Mouse (Mus musculus) embryo, embryonic 10.5 days (tissue): ENCODE results near the gene Midn.

Source experiments
- DNase-seq: peaks from one replicate; pipeline ENCODE4 v3.0.0-alpha.2; 2015; ENCODE audit warnings: low spot score

The Midn gene

GRCm38 (mm10) chr10:80196167-80196566 is 48.1 kb downstream of the Midn start:
- no peak for DNase-seq

DNA sequence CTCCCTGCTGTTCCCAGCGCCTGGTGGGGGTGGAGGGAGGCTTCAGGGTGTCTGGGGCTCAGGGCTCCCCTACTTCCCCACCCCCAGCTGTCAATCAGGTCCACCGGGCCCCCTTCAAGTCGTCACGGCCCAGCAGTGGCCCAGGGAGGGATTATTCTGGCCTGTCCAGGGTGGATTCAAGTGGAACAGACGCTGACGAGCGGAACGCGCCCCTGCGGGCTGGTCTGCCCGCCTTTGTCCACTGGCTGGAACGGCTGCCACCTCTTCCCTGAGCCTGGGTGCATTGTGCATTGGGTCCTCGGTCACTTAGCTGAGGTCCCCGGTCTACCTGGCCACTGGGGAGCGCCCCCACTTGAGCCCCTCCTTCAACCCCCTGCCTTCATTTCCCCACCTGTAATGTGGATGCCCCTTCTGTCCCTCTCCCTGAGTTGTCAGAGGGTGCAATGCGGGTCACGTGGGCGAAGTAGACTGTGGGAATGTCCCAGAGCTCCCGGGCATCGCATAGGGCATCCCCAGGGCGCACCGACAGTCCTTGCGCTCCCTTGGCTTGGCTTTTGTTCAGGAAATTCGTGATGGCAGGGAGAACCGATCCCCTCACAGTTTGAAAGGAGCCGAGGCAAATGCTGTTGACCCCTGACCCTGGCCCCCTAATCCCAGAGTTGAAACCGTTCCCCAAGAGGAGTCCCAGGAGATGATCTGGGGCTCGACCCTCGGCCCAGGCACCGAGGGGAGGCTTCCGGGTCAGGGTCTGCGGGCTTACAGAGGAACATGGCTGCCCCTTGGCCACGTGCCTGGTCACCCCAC is 48.9 kb downstream of the Midn start:
- no peak for DNase-seq

DNA sequence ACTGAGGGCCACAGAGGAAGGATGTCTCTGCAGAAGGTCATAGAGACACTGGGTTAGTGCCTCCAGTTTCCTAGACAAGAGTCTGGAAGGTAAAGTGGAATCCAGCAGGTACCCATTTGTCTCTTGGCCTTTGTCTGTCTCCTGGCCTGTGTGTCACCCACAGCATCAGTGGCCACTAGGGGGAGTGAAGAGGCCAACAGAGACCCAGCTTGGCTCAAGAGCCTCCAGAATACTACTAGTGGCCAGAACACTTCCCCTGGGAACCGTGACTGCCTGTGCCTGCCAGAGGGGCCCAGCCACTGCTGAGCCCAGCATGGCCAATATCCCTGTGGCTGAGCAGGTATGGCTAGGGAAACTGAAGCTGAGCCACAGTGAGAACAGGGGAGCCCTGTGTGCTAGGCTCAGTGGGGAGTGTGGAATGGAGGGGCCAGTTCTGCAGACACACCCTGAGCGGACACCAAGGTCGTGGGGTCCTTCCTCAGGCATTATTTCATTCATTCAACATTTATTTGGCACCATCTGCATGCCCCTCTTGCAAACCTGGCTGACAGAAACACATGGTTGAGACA is 51.5 kb downstream of the Midn start:
- peak; percentile 95 for DNase-seq

DNA sequence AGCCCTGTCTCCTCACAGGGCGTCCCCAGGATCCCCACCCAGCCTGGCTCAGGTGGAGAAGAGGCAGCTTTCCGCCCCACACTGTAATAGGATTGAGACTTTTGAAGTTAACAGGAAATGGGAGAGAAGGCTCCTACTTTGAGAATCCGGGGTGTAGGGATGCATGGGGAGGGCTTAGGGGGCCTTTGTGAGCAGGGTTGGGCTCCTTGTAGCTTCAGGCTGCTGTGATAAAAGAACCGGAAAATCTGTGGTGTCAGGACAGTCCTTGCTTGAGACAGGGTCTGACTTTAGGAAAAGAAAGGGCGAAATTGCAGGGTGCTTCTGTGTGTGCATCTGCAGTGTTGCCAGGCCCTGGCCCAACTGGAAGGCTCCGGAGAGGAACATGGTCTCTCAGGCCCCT is 52.4 kb downstream of the Midn start:
- DNase-seq, result no peak

- no peak for DNase-seq
These were observed 56.0 kb downstream of the Midn start for GRCm38 (mm10) chr10:80204055-80204454.

DNA sequence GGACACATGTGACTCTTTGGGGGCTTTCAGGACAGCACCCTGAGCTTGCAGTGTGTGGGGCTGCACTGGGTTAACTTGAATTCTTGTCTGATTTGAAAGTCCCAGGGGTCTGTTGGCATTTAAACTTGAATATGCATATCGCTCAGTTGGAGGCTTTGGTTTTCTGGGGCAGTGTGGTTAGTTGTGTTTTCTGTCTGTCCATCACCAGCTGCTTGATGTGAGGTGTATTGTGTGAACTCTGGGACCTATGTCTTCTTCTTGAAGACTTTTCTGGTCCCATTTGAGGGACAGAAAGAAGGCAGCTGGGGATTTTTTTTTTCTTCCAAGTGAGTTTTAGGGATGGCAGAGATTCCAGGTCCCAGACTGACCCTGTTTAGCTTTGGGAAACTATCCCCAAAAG is 59.1 kb downstream of the Midn start:
- no peak for DNase-seq

DNA sequence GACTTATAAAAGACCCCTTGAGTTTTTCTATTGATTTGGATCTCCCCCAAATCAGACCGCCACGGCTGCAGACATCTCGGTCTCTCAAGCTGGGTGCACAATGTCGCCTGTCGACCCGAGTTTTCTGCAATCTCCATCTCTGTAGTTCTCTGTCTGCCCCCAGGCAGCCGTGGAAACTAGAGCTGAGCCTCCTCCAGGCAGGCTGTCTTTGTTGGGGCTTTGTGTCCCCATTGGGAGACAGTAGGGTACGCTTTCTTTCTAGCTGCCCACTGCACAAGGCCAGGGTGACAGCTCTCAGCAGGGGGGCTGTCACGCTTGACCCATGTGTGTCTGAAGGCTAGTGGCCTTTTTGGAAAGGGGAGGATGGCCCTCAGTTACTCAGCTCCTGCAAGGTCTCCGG is 59.6 kb downstream of the Midn start:
- no peak for DNase-seq
